ENCODE assay signal across 16 mouse cellular contexts in the genomic region with DNA sequence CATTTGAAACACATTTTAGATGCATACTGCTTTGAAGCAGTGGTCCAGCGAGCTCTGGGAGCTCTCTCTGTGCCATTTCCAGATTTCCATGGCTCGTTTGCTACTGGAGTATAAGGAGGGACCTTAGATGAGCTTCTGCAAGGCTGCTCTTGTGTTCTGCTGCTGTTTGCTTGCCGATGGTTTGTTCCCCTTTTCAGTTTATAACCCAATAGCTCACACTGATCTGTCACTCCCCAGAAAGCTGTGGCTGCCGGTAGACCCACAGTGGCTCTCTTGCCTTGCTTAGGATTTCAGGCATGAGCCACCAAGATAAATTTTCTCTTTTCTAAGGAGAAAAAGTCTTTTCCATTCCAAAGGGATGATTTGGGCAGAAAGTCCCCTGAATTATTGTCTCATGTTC.
"Had no signal": no experiment of that assay in that cellular context is flagged by ENCODE, and none has a peak within 500 bp of the region (broad histone marks: within the 10 kb centered on the region; RNA-seq: fewer than 3 reads in every experiment).

No protein-coding gene starts in this region.

- ATAC-seq: hindbrain, postnatal 0 days; intestine, embryonic 15.5 days; intestine, postnatal 0 days; liver, embryonic 12.5 days had no signal

- DNase-seq: gastrocnemius, postnatal 14 days; gastrocnemius, postnatal 36 days; heart, adult 18-20 months; heart, postnatal 10 days; heart, postnatal 4 days; kidney, adult 18-20 months; kidney, adult 9 months; kidney, postnatal 14 days; kidney, postnatal 36 days; layer of hippocampus, adult 9-11 months; layer of hippocampus, postnatal 36 days; left cerebral cortex, postnatal 4 days had no signal
